Mouse (Mus musculus) CH12.LX (cell line): Measurements from ENCODE around the gene Zfp36.
A peak's percentile ranks its signal among the peaks of the same experiment; 100 is the strongest.

Experiments
- CHD2 ChIP-seq: IDR thresholded peaks from 2 replicates; pipeline ENCODE4 v1.6.1; 2011; ENCODE audit warnings: low read length, improper control_type of control experiment
- CTCF ChIP-seq, 2 experiments: IDR thresholded peaks in 1 of 2; conservative IDR thresholded peaks in 1 of 2; 2 replicates each; pipeline ENCODE4 v1.5.1; 2011 to 2012; ENCODE audit warnings: low read depth in 2 of 2, low read length in 2 of 2, improper control_type of control experiment in 1 of 2, inconsistent platforms in 1 of 2, mild to moderate bottlenecking in 1 of 2, moderate library complexity in 1 of 2
- E2F4 ChIP-seq: IDR thresholded peaks from 2 replicates; pipeline ENCODE4 v1.6.1; 2011; ENCODE audit warnings: low read depth, low read length, improper control_type of control experiment; ENCODE audit not compliant: insufficient replicate concordance
- ELF1 ChIP-seq: IDR thresholded peaks from 2 replicates; pipeline ENCODE4 v1.6.1; 2014; ENCODE audit warnings: low read depth, mild to moderate bottlenecking, inconsistent platforms, low read length, improper control_type of control experiment
- EP300 ChIP-seq: IDR thresholded peaks from 2 replicates; pipeline ENCODE4 v1.6.1; 2011; ENCODE audit warnings: low read length, improper control_type of control experiment
- POLR2A ChIP-seq: IDR thresholded peaks from 2 replicates; pipeline ENCODE4 v1.6.1; 2011; ENCODE audit warnings: low read depth, mild to moderate bottlenecking, improper control_type of control experiment, low read length
- RAD21 ChIP-seq: IDR thresholded peaks from 2 replicates; pipeline ENCODE4 v1.6.1; 2011; ENCODE audit warnings: low read depth, mild to moderate bottlenecking, low read length, improper control_type of control experiment, moderate library complexity
- TBP ChIP-seq: conservative IDR thresholded peaks from 2 replicates; pipeline ENCODE4 v1.6.1; 2011; ENCODE audit warnings: low read depth, low read length, improper control_type of control experiment
- USF1 ChIP-seq: IDR thresholded peaks from 2 replicates; pipeline ENCODE4 v1.6.1; 2014; ENCODE audit warnings: low read depth, mild to moderate bottlenecking, inconsistent platforms, low read length, improper control_type of control experiment

- no peak for TF ChIP-seq E2F4
- peak; percentile 74 to 93; a peak in 3 of 4 replicates for TF ChIP-seq CTCF (conservative IDR thresholded peaks at IDR 0.05 in 1 of 2, IDR thresholded peaks at IDR 0.05 in 1 of 2; ENCODE audit: low read depth in 2 of 2, low read length in 2 of 2)
- TF ChIP-seq POLR2A: no peak
- no peak for TF ChIP-seq ELF1
- peak; percentile 93 for TF ChIP-seq RAD21
- no peak for TF ChIP-seq USF1
- no peak for TF ChIP-seq TBP
- TF ChIP-seq EP300: no peak
- TF ChIP-seq CHD2: no peak
Measured at GRCm38 (mm10) chr7:28373131-28373581, 6.9 kb downstream of the Zfp36 start.
